Mouse (Mus musculus): ENCODE data around the gene Wdfy3. TPM values are rescaled to one million over a fixed set of nuclear protein-coding genes. Genes with fewer than 3 reads are reported as not detected.

The Wdfy3 gene
- polyA plus RNA-seq, 1 experiment from 2014 or later, result 43.3 TPM

DNA sequence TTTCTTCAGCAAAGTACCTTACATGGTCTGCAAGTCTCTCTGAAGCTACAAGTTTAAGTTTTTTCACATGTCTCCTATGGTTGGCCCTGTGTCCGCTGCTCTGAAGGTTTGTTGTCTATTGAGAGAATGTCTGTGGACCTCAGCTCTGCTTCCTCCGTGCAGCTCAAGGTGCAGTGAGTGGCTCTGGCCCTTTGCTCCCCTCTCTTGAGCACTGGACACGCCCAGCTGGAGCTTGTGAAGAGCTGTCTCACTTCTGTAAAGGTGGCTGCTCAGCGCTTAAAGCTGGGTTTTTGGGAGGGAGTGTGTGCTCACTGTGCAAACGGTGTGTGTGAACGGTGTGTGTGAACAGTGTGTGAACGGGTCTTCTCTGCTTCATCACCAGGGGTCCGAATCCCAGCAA, 248.7 kb downstream of the Wdfy3 start:
- Histone ChIP-seq H3K4me2 (replicated peaks) (no peak overlapping the region), H3K4me1 (peaks cover 9% of the 10 kb centered on the region), H3K36me3 (no peaks in the 10 kb centered on the region), H3K27ac (replicated peaks) (no peak overlapping the region), H3K9me3 (no peaks in the 10 kb centered on the region), H3K27me3 (peaks cover 16% of the 10 kb centered on the region), H3K9ac (replicated peaks) (no peak overlapping the region), H3K4me3 (no peak overlapping the region)
- 64% methylated on average over 8 of the region's 8 CpGs for WGBS
- no peak for ATAC-seq (ENCODE audit: low FRiP score, low read depth)

DNA sequence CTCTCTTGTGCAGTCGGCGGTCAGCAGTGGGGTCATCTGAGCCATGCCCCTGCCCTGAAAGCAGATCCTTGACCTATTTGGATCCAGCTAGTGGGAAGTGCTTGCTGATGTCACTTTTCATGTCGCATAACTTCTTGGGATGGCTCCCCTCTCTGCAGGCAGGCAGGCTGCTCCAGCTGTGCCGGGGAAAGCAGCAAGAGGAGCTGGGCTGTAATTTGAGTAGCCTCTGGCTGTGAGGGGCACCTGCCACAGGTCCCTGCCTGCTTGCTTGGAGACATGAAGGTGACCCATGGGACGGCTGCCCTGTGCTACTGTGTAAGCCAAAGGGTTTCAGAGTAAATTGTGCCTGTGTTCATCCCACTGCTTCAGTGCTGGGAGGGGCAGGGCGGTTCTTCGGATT, 249.9 kb downstream of the Wdfy3 start:
- WGBS, result 13% methylated on average over 7 of the region's 7 CpGs
- ATAC-seq (ENCODE audit: low FRiP score, low read depth), result no peak

DNA sequence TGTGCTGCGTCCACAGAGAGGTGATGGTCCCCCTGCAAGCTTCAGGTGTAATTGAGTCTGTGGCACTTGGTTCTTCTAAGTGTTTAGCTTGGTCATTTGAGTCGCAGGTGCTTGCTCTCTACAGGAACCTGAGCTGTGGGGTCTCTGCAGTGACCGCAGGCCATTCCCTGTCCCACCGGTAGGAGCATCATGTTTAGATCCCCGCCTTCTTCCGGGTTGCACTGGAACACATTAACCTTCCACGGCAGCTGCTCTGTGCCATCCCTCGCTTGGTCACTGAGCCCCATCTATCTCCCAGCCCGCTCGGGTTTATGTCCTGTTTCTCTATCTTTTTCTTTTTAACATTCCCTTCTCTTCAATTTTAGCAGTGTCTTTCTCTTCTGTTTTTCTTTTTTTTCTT, 250.5 kb downstream of the Wdfy3 start:
- Histone ChIP-seq H3K27me3 (peaks cover 16% of the 10 kb centered on the region), H3K9ac (replicated peaks) (no peak overlapping the region), H3K36me3 (no peaks in the 10 kb centered on the region), H3K9me3 (no peaks in the 10 kb centered on the region), H3K4me3 (no peak overlapping the region), H3K27ac (replicated peaks) (no peak overlapping the region), H3K4me2 (replicated peaks) (no peak overlapping the region), H3K4me1 (no peaks in the 10 kb centered on the region)
- WGBS, result 55% methylated on average over 10 of the region's 10 CpGs
- no peak for ATAC-seq (ENCODE audit: low FRiP score, low read depth)

More for the DNA sequence above, 249.9 kb downstream of the Wdfy3 start:
- Histone ChIP-seq H3K4me3 (no peak overlapping the region), H3K27me3 (peaks cover 16% of the 10 kb centered on the region), H3K27ac (replicated peaks) (no peak overlapping the region), H3K4me2 (replicated peaks) (no peak overlapping the region), H3K9me3 (no peaks in the 10 kb centered on the region), H3K9ac (replicated peaks) (no peak overlapping the region), H3K4me1 (peaks cover under 1% of the 10 kb centered on the region; the same call in 1 of the 2 replicates), H3K36me3 (no peaks in the 10 kb centered on the region)

DNA sequence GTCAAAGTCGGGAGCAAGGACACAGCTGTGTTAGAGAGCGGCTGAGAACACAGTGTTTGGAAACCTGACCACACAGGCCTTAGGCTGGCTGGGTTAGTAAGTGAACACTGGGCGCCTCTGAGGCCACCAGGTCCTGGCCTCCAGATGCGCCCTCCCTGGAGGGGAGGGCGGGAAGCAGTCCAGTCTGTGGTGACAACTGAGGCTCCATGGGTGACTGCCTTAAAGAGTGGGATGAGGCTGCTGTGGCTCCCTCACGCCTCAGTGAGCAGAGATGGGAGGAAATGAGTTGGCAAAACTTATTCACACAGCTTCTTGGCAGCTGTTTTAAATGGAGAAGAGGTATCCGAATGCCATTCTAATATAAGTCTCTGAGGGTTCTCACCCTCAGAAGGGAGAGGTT, 252.9 kb downstream of the Wdfy3 start:
- peaks cover 4% of the 10 kb centered on the region for H3K27me3 ChIP-seq
- no peak overlapping the region for H3K4me2 ChIP-seq (replicated peaks)
- no peak overlapping the region for H3K9ac ChIP-seq (replicated peaks)
- no peak for ATAC-seq (ENCODE audit: low FRiP score, low read depth)
- no peak overlapping the region for H3K27ac ChIP-seq (replicated peaks)
- no peaks in the 10 kb centered on the region for H3K36me3 ChIP-seq
- H3K4me3 ChIP-seq, result no peak overlapping the region
- WGBS, result 63% methylated on average over 7 of the region's 7 CpGs
- no peaks in the 10 kb centered on the region for H3K4me1 ChIP-seq
- no peaks in the 10 kb centered on the region for H3K9me3 ChIP-seq

GRCm38 (mm10) chr5:101811296-101812169, 258.2 kb downstream of the Wdfy3 start:
- Histone ChIP-seq H3K9me3 (no peaks in the 10 kb centered on the region), H3K4me2 (replicated peaks) (no peak overlapping the region), H3K27me3 (no peaks in the 10 kb centered on the region), H3K4me3 (no peak overlapping the region), H3K27ac (replicated peaks) (no peak overlapping the region), H3K36me3 (no peaks in the 10 kb centered on the region), H3K9ac (replicated peaks) (no peak overlapping the region), H3K4me1 (no peaks in the 10 kb centered on the region)
- WGBS, result 93% methylated on average over 6 of the region's 6 CpGs
- ATAC-seq (ENCODE audit: low FRiP score, low read depth), result no peak

DNA sequence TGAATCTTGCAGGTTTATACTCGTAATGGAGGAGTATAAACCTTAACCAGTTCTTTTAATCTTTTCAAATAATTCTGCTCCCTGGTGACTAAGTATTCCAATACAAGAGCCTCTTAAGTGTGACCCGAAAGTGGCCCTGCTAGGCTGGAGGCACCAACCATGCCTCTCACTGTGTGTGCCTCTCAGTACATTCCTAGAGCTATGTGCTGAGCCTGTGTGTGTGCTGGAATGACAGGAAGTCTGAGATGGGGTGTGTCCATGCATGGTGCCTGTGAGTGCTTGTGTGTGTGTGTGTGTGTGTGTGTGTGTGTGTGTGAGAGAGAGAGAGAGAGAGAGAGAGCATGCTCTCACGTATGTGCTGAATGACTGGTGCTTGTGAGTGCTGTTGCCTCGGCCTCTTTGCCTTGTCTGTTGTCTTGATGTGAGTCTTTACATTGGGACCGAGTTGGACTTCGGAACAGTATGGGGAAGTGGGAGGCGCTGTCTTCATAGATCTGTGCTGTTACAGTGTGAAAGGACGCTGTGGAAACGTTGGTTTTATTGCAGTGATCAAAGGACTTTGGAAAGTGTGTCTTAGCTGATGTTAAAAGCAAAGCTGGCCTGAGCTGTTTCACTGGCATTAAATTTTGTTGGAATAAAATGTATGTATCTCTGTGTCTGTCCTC, 267.2 kb downstream of the Wdfy3 start:
- H3K9ac ChIP-seq (replicated peaks), result no peak overlapping the region
- H3K27ac ChIP-seq (replicated peaks), result no peak overlapping the region
- H3K4me2 ChIP-seq (replicated peaks), result no peak overlapping the region
- H3K4me3 ChIP-seq, result no peak overlapping the region
- no peaks in the 10 kb centered on the region for H3K27me3 ChIP-seq
- H3K36me3 ChIP-seq, result no peaks in the 10 kb centered on the region
- H3K9me3 ChIP-seq, result no peaks in the 10 kb centered on the region
- H3K4me1 ChIP-seq, result no peaks in the 10 kb centered on the region
- 75% methylated on average over 9 of the region's 9 CpGs for WGBS
- ATAC-seq (ENCODE audit: low FRiP score, low read depth), result no peak

DNA sequence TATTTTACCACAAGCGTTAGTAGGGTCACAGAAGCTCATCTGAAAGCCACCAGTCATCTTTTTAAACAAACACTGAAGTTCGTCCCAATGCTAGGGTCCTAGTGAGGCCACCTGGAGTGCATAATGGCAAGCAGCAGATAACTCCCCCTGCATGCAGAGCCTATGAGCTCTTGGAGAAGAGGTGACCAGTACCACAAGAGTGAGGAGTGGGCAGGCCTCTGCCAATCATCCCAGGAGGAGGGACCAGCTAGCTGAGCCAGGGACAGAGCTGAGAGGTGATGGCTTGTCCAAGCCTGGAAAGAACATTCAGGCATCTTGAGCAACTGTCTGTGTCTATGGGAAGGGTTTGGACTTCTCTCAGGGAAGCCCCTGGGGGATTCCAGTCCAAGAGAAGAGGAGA, 267.8 kb downstream of the Wdfy3 start:
- no peaks in the 10 kb centered on the region for H3K27me3 ChIP-seq
- no peak for ATAC-seq (ENCODE audit: low FRiP score, low read depth)

DNA sequence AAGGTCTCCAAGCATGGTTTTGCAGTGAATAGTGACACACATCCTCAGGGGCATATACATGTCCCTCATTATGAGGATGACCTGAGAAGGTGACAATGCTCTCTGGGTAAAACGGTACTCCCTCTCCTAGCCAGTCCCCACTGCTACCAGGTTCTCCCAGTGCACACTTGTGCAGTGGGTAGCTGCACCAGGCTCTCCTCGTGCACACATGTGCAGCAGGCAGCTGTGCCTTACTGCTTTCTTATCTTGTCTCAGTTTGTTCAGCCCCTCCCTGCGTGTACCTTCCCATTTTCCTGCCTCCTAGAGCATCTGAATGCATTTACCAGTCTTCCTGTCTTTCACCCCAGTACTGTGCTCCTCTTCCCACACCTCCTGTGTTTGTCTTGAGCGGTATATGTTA, 277.1 kb downstream of the Wdfy3 start:
- 79% methylated on average over 4 of the region's 4 CpGs for WGBS
- no peaks in the 10 kb centered on the region for H3K9me3 ChIP-seq
- no peaks in the 10 kb centered on the region for H3K4me1 ChIP-seq
- H3K4me3 ChIP-seq, result no peak overlapping the region
- no peak overlapping the region for H3K27ac ChIP-seq (replicated peaks)
- no peak overlapping the region for H3K9ac ChIP-seq (replicated peaks)
- no peak for ATAC-seq (ENCODE audit: low FRiP score, low read depth)
- no peak overlapping the region for H3K4me2 ChIP-seq (replicated peaks)
- H3K36me3 ChIP-seq, result no peaks in the 10 kb centered on the region
- no peaks in the 10 kb centered on the region for H3K27me3 ChIP-seq

More for the DNA sequence above, 267.8 kb downstream of the Wdfy3 start:
- H3K9ac ChIP-seq (replicated peaks), result no peak overlapping the region
- no peaks in the 10 kb centered on the region for H3K4me1 ChIP-seq
- H3K27ac ChIP-seq (replicated peaks), result no peak overlapping the region
- H3K4me3 ChIP-seq, result no peak overlapping the region
- 75% methylated on average over 2 of the region's 2 CpGs for WGBS
- no peak overlapping the region for H3K4me2 ChIP-seq (replicated peaks)
- no peaks in the 10 kb centered on the region for H3K36me3 ChIP-seq
- H3K9me3 ChIP-seq, result no peaks in the 10 kb centered on the region

DNA sequence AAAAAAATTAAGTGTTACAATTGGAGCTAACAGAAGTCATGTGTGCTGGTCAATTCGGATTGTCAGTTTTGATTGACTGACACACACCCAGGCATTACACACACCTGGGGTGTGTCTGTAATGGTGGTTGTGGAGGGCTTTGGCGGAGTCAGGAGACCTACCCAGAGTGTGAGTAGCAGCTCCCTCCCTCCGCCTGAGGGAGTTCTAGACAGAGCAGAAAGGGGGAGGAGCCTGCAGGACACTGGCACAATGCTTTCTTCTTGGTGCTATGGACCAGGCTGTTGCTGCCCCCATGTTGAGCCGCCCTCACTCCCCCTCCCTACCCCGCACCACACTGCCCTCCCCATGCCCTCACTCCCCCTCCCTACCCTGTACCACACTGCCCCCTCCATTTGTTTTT, 279.2 kb downstream of the Wdfy3 start:
- H3K27ac ChIP-seq (replicated peaks), result no peak overlapping the region
- H3K4me1 ChIP-seq, result peaks cover 3% of the 10 kb centered on the region; the same call in 1 of the 2 replicates
- H3K4me2 ChIP-seq (replicated peaks), result no peak overlapping the region
- no peaks in the 10 kb centered on the region for H3K36me3 ChIP-seq
- no peaks in the 10 kb centered on the region for H3K27me3 ChIP-seq
- H3K4me3 ChIP-seq, result no peak overlapping the region
- no peaks in the 10 kb centered on the region for H3K9me3 ChIP-seq
- ATAC-seq (ENCODE audit: low FRiP score, low read depth), result no peak
- WGBS, result 66% methylated on average over 4 of the region's 5 CpGs
- no peak overlapping the region for H3K9ac ChIP-seq (replicated peaks)

DNA sequence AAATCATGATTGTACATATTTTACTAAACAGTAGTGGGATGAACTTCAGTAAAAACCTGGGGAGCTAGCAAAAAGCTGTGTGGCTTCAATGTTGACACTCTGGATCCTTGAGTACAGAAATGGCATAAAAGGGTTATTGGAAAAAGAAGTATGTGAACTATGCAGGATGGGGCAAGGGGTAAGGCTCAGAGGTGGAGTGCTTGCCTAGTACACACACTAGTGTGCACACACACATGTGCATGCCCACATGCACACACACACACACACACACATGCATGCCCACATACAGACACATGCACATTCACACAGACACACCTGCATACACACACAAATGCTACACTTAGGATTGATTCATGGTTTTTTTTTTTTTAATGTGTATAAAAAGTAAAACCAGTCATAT, 280.0 kb downstream of the Wdfy3 start:
- ATAC-seq (ENCODE audit: low FRiP score, low read depth), result no peak

DNA sequence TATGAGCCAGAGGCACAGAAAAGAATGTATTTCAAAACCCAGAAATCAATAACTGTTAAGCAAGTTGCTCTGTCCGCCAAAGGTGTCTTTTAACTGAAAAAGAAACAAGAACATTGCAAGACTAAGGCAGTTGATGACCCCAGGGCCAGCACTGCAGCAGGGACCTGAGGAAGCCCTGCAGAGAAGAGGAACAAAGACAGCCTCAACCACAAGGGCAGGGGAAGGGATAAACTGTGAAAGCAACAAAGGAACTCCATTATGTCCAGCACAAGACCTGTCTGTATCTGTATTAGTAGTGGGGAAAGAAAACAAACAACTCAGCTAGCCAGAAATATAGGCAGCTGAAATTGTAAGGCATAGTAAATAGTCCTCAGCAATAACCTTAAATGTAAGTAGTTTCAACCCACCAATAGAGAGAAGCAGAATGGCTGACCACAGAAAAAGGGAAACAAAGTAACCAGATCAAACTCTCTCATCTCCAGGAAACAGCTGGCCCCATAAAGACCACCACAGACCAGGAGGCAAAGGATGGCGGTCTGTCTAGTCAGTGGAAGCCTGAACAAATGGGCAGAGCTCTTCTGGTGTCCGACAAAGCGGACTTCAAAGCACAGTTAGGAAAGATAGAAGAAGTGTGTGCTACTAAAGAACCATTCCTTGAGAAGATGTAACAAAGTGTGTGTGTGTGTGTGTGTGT, 283.7 kb downstream of the Wdfy3 start:
- H3K36me3 ChIP-seq, result no peaks in the 10 kb centered on the region
- H3K4me3 ChIP-seq, result no peak overlapping the region
- no peak overlapping the region for H3K4me2 ChIP-seq (replicated peaks)
- no peak for ATAC-seq (ENCODE audit: low FRiP score, low read depth)
- H3K9me3 ChIP-seq, result no peaks in the 10 kb centered on the region
- 54% methylated on average over 4 of the region's 4 CpGs for WGBS
- no peak overlapping the region for H3K9ac ChIP-seq (replicated peaks)
- no peaks in the 10 kb centered on the region for H3K27me3 ChIP-seq
- peaks cover 3% of the 10 kb centered on the region; the same call in 1 of the 2 replicates for H3K4me1 ChIP-seq
- no peak overlapping the region for H3K27ac ChIP-seq (replicated peaks)

More for the DNA sequence above, 280.0 kb downstream of the Wdfy3 start:
- H3K4me3 ChIP-seq, result no peak overlapping the region
- no peak overlapping the region for H3K27ac ChIP-seq (replicated peaks)
- H3K9me3 ChIP-seq, result no peaks in the 10 kb centered on the region
- no peak overlapping the region for H3K9ac ChIP-seq (replicated peaks)
- no peak overlapping the region for H3K4me2 ChIP-seq (replicated peaks)
- H3K36me3 ChIP-seq, result no peaks in the 10 kb centered on the region
- peaks cover 3% of the 10 kb centered on the region; the same call in 1 of the 2 replicates for H3K4me1 ChIP-seq
- no peaks in the 10 kb centered on the region for H3K27me3 ChIP-seq

GRCm38 (mm10) chr5:101784787-101785186, 284.9 kb downstream of the Wdfy3 start:
- Histone ChIP-seq H3K4me1 (peaks cover 3% of the 10 kb centered on the region; the same call in 1 of the 2 replicates), H3K4me3 (no peak overlapping the region), H3K9me3 (no peaks in the 10 kb centered on the region), H3K27me3 (no peaks in the 10 kb centered on the region), H3K9ac (replicated peaks) (no peak overlapping the region), H3K36me3 (no peaks in the 10 kb centered on the region), H3K4me2 (replicated peaks) (no peak overlapping the region), H3K27ac (replicated peaks) (no peak overlapping the region)
- ATAC-seq (ENCODE audit: low FRiP score, low read depth), result no peak
- 96% methylated on average over 2 of the region's 2 CpGs for WGBS

All from midbrain, embryonic 12.5 days (tissue).